Mouse (Mus musculus) frontal cortex, postnatal 25 days (tissue): ENCODE measurements at regions not wholly inside any gene's neighbourhood (a gene's known extent, or its start where the extent isn't known, plus 50 kb on each side); places are given as distances from the start of the nearest gene placed in this dataset.

Experiments used
- DNase-seq, 2 experiments: peaks; one replicate each; pipeline ENCODE4 v3.0.0; 2022; ENCODE audit warnings: low spot score in 2 of 2

GRCm38 (mm10) chr8:15734461-15734860 lies 688.6 kb upstream of the BB014433 start:
- DNase-seq: no peak

- DNase-seq: no peak
Measured at GRCm38 (mm10) chr8:15731324-15731723, 685.4 kb upstream of the BB014433 start.

- DNase-seq: peak; percentile 22 to 34
Measured at GRCm38 (mm10) chr8:15729075-15729474, 683.2 kb upstream of the BB014433 start.

DNA sequence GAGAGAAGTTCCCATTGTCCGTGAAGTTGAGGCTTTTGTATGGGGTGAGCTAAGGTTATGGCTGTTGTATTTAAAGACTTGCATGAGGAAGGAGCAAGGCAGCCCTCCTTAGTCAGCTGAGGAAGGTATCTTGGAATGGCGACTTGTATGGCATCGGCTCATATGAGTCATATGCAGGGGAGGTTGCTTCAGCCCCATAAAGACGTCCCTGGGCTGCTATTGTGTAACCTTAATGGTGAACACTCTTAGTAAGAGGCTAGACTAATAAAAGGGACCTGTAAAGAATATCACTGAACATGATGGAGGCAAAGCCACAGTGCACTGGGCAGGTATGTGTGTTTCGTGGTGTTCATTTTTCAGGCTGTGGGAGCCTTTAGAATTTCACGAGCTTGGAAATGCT lies 680.4 kb upstream of the BB014433 start:
- no peak for DNase-seq
